In the genomic region with DNA sequence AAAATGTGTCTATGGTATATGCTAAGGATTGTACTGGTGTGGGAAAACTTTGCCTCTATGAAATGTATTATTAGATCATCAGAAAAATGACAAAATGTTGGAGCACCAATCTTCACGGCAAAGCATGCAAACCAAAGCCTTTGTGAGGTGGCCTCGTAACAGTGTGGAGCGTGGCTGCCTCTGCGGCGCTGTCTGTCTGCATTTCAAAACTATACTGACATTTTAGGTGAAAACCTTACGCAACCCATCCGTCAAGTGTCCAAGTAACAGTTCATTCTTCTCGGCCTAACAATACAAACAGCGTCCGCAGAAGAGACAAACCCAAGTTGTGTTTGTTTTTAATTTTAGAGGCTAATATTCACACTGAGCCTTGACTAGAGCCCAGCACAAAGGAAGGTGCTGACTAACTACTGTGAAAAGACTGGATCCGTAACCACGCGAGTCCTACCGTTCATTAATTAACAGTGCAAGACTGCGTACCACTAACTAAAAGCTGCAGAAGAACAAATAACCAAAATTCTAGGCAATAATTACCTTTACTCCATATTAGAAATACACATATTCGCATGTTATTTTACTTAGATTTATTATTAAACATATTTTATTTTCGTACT, we compare ENCODE assay signal across 19 mouse cellular contexts.
DNase-seq lines count a peak whose midpoint lies in the region; ATAC-seq and TF ChIP-seq lines count a peak whose summit lies in the region.
"Had no signal": no experiment of that assay in that cellular context is flagged by ENCODE, and none has a peak within 500 bp of the region (broad histone marks: within the 10 kb centered on the region; RNA-seq: fewer than 3 reads in every experiment).

No protein-coding gene starts in this region.

- WGBS in hindbrain, embryonic 13.5 days: 57% methylated on average over 17 of the region's 17 CpGs
- 64% methylated on average over 17 of the region's 17 CpGs for WGBS in hindbrain, postnatal 0 days
- 56% methylated on average over 17 of the region's 17 CpGs for WGBS in lung, embryonic 14.5 days
- WGBS in forebrain, postnatal 0 days: 49% methylated on average over 17 of the region's 17 CpGs
- 68% methylated on average over 17 of the region's 17 CpGs for WGBS in stomach, embryonic 14.5 days

- DNase-seq in hindbrain, postnatal 0 days (ENCODE audit: low spot score): no peak
- peak; percentile 44 for DNase-seq in lung, embryonic 14.5 days
- DNase-seq in lung, postnatal 14 days: no peak
- peak; percentile 40 for DNase-seq in forebrain, postnatal 0 days
- DNase-seq in urinary bladder, postnatal 10 days (ENCODE audit: low spot score): no peak
- DNase-seq: cerebellum, adult 8-10 months; gastrocnemius, postnatal 10 days; lung, postnatal 36 days; right cerebral cortex, postnatal 4 days; thymus, postnatal 14 days had no signal

- H3K27ac ChIP-seq in hindbrain, embryonic 13.5 days: peak overlapping the region; percentile 14; the same call in 1 of the 2 replicates
- H3K27ac ChIP-seq in hindbrain, postnatal 0 days: no peak overlapping the region
- H3K27ac ChIP-seq in lung, embryonic 14.5 days (ENCODE audit: low read depth): peak overlapping the region; percentile 51
- H3K27ac ChIP-seq in forebrain, postnatal 0 days (ENCODE audit: low read depth, low read length): peak overlapping the region; percentile 54; the same call in 1 of the 2 replicates
- H3K27ac ChIP-seq in stomach, embryonic 14.5 days (ENCODE audit: low read length): 0 out of 2 replicates have a peak overlapping the region, but pooled peaks have one; percentile 30
- H3K27ac ChIP-seq: embryonic facial prominence, embryonic 10.5 days; limb, embryonic 10.5 days; neural tube, embryonic 12.5 days had no signal

- TF ChIP-seq CTCF in hindbrain, postnatal 0 days (IDR thresholded peaks at IDR 0.05; ENCODE audit: low read depth): no peak
- TF ChIP-seq CTCF in lung, embryonic 14.5 days (IDR thresholded peaks at IDR 0.05; ENCODE audit: low read depth): no peak
- TF ChIP-seq CTCF in forebrain, postnatal 0 days (IDR thresholded peaks at IDR 0.05; ENCODE audit: low read depth): no peak

- H3K4me1 ChIP-seq in hindbrain, embryonic 13.5 days (replicated peaks): peaks cover 32% of the 10 kb centered on the region
- peaks cover 4% of the 10 kb centered on the region; the same call in 1 of the 2 replicates for H3K4me1 ChIP-seq in hindbrain, postnatal 0 days (ENCODE audit: insufficient read depth, low read length)
- peaks cover 52% of the 10 kb centered on the region for H3K4me1 ChIP-seq in lung, embryonic 14.5 days (ENCODE audit: insufficient read depth)
- H3K4me1 ChIP-seq in forebrain, postnatal 0 days (ENCODE audit: insufficient read depth): no peaks in the 10 kb centered on the region; the same call in 1 of the 2 replicates
- H3K4me1 ChIP-seq in stomach, embryonic 14.5 days (ENCODE audit: control insufficient read depth, insufficient read depth, low read length): peaks cover 21% of the 10 kb centered on the region; the same call in 1 of the 2 replicates

- no peak for ATAC-seq in hindbrain, embryonic 13.5 days (ENCODE audit: low FRiP score)
- no peak for ATAC-seq in hindbrain, postnatal 0 days
- no peak for ATAC-seq in lung, embryonic 14.5 days (ENCODE audit: insufficient read depth)
- peak; percentile 64 for ATAC-seq in forebrain, postnatal 0 days
- ATAC-seq in stomach, embryonic 14.5 days (ENCODE audit: insufficient number of reproducible peaks, insufficient read depth, low FRiP score, low read depth): no peak
- ATAC-seq: intestine, postnatal 0 days had no signal

- H3K36me3 ChIP-seq in hindbrain, embryonic 13.5 days: no peaks in the 10 kb centered on the region
- H3K36me3 ChIP-seq in hindbrain, postnatal 0 days (ENCODE audit: insufficient read depth, low read length): no peaks in the 10 kb centered on the region
- no peaks in the 10 kb centered on the region for H3K36me3 ChIP-seq in lung, embryonic 14.5 days (ENCODE audit: insufficient read depth)
- H3K36me3 ChIP-seq in forebrain, postnatal 0 days (ENCODE audit: insufficient read depth): no peaks in the 10 kb centered on the region
- H3K36me3 ChIP-seq in stomach, embryonic 14.5 days (ENCODE audit: control insufficient read depth, insufficient read depth, low read length): no peaks in the 10 kb centered on the region
- H3K36me3 ChIP-seq: embryonic facial prominence, embryonic 10.5 days; heart, embryonic 10.5 days; hindbrain, embryonic 15.5 days; limb, embryonic 10.5 days; neural tube, embryonic 12.5 days had no signal

- no peaks in the 10 kb centered on the region for H3K9me3 ChIP-seq in hindbrain, embryonic 13.5 days
- no peaks in the 10 kb centered on the region for H3K9me3 ChIP-seq in hindbrain, postnatal 0 days (ENCODE audit: low read length)
- H3K9me3 ChIP-seq in lung, embryonic 14.5 days (ENCODE audit: low read depth, low read length): no peaks in the 10 kb centered on the region
- H3K9me3 ChIP-seq in forebrain, postnatal 0 days (ENCODE audit: low read length): no peaks in the 10 kb centered on the region
- H3K9me3 ChIP-seq in stomach, embryonic 14.5 days (ENCODE audit: control insufficient read depth, low read depth, low read length): no peaks in the 10 kb centered on the region
- H3K9me3 ChIP-seq: embryonic facial prominence, embryonic 10.5 days; heart, embryonic 10.5 days; hindbrain, embryonic 15.5 days; limb, embryonic 10.5 days; neural tube, embryonic 12.5 days had no signal

- no peak overlapping the region for H3K4me3 ChIP-seq in hindbrain, embryonic 13.5 days
- no peak overlapping the region for H3K4me3 ChIP-seq in hindbrain, postnatal 0 days (ENCODE audit: low read length)
- no peak overlapping the region for H3K4me3 ChIP-seq in lung, embryonic 14.5 days (ENCODE audit: low read depth, low read length)
- H3K4me3 ChIP-seq in forebrain, postnatal 0 days (ENCODE audit: low read depth, low read length): no peak overlapping the region
- H3K4me3 ChIP-seq in stomach, embryonic 14.5 days (ENCODE audit: low read depth, low read length): no peak overlapping the region
- H3K4me3 ChIP-seq: embryonic facial prominence, embryonic 10.5 days; heart, embryonic 10.5 days; hindbrain, embryonic 15.5 days; limb, embryonic 10.5 days; neural tube, embryonic 12.5 days had no signal

- no peak overlapping the region for H3K4me2 ChIP-seq in hindbrain, embryonic 13.5 days
- H3K4me2 ChIP-seq in hindbrain, postnatal 0 days (ENCODE audit: low read depth, low read length): no peak overlapping the region
- H3K4me2 ChIP-seq in lung, embryonic 14.5 days: 0 out of 2 replicates have a peak overlapping the region, but pooled peaks have one; percentile 16
- H3K4me2 ChIP-seq in forebrain, postnatal 0 days (ENCODE audit: low read depth): no peak overlapping the region
- H3K4me2 ChIP-seq in stomach, embryonic 14.5 days (replicated peaks; ENCODE audit: low read depth, low read length): no peak overlapping the region
- H3K4me2 ChIP-seq: hindbrain, embryonic 15.5 days; liver, embryonic 11.5 days; neural tube, embryonic 12.5 days had no signal

- no peaks in the 10 kb centered on the region for H3K27me3 ChIP-seq in hindbrain, embryonic 13.5 days
- no peaks in the 10 kb centered on the region for H3K27me3 ChIP-seq in hindbrain, postnatal 0 days (ENCODE audit: insufficient read depth, low read length)
- no peaks in the 10 kb centered on the region for H3K27me3 ChIP-seq in lung, embryonic 14.5 days (ENCODE audit: insufficient read depth, low read length)
- H3K27me3 ChIP-seq in forebrain, postnatal 0 days (ENCODE audit: insufficient read depth, low read length): no peaks in the 10 kb centered on the region; the same call in 1 of the 2 replicates
- no peaks in the 10 kb centered on the region for H3K27me3 ChIP-seq in stomach, embryonic 14.5 days (ENCODE audit: control insufficient read depth, insufficient read depth, low read length)
- H3K27me3 ChIP-seq: hindbrain, embryonic 15.5 days; neural tube, embryonic 12.5 days had no signal

- H3K9ac ChIP-seq in hindbrain, embryonic 13.5 days: no peak overlapping the region
- no peak overlapping the region for H3K9ac ChIP-seq in hindbrain, postnatal 0 days (replicated peaks; ENCODE audit: low read length)
- H3K9ac ChIP-seq in lung, embryonic 14.5 days: no peak overlapping the region
- H3K9ac ChIP-seq in forebrain, postnatal 0 days: no peak overlapping the region
- no peak overlapping the region for H3K9ac ChIP-seq in stomach, embryonic 14.5 days (replicated peaks; ENCODE audit: low read depth, low read length)
- H3K9ac ChIP-seq: hindbrain, embryonic 15.5 days; neural tube, embryonic 12.5 days had no signal

Comparison
In these comparisons a context has a peak if more than half of its experiments do, and no peak if none do; other contexts are left out.
1. DNase-seq: peak in lung, embryonic 14.5 days (single experiment) and forebrain, postnatal 0 days (single experiment); none in hindbrain, postnatal 0 days (single experiment), lung, postnatal 14 days (single experiment) and urinary bladder, postnatal 10 days (single experiment).